Mouse (Mus musculus) adrenal gland, postnatal 0 days (tissue): ENCODE results near the gene Cxcl9. TPM values are rescaled to one million over a fixed set of nuclear protein-coding genes. Genes with fewer than 3 reads are reported as not detected.

Source experiments
- polyA plus RNA-seq: library from polyadenylated mRNA; unstranded; fragments of >200 nt; fragmentation: Nextera tagmentation; extraction: Ambion mirVana; gene quantifications from 2 replicates; pipeline ENCODE4 v1.2.1, GENCODE M21; 2015

Cxcl9 gene
- polyA plus RNA-seq, result 0.18 and 0.41 TPM in 2 replicates

GRCm38 (mm10) chr5:92327929-92328328 lies at the start of gene Cxcl9:
Gene Cxcl9, minus strand, starts transcription at chr5:92328079.

DNA sequence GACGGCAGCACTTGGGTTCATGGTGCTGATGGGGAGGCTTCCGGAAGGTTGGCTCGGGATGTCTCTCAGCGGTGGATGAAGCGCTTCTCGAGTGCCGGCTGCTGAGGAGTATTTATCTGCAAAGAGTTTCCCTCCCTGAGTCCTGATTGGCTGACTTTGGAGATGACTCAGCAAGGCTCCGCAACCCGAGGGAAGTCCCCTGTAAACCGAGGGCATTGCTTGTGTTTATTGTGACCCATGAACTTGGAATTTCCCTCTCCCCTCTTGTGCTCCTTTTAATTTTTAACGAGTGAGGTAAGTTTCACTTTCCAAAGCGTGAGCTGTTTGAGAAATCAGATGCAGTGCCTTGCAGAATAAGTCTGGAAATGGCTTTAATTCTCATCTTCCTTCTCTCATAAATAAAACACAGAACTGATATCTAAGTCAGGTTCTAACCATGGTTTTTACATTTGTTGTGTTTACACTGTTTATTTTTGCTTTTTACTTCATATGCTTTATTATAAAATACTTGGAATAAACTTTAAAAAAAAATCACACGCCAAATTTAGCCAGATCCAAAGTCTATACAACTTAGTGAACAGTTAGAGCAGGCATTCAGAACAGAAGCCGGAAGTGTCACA lies 21.0 kb upstream of the Cxcl9 start, which contains the start of gene Cxcl10:
Cxcl10 (minus strand) TSS at position 96 of the 620 bp plus-strand sequence.

DNA sequence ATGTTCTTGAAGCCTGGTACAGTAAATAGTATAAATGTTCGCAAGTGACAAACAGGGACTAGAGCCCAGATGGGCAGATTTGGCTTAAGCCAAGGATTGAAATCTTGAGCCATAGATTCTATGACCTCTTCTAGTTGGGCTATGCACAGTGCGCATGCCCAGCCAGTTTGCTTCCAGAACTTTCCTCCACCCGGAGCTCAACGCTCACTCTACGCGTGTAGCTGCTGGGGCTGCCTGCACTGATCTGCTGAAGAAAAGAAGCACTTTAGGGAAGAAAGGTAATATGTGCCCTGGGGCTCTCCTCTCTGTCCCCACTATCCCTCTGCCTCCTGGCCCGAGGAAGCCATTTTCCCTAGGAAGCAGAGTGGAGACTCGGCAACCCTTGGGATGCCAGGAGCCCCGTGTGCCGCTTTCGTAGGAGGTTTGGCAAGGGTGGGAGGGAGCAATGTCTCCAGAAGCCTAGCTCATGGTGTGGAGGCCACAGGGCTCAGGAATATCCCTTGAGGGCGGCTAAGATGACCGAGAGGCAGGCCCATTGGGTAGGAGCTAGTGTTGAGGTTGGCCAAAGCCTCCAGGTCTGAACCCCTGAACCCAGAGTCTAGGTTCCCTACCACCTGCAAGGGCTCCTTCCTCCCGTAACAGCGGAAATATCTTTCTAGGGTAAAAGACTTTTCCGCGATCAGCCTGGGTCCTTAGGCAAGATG lies 3.9 kb upstream of the Cxcl9 start, which contains the start of gene Art3:
Art3 (plus strand) TSS at position 193 of the 704 bp plus-strand sequence.

GRCm38 (mm10) chr5:92309681-92310511 lies 18.0 kb downstream of the Cxcl9 start, which contains the start of gene Sdad1:
Gene Sdad1, minus strand, starts transcription at chr5:92310479.

DNA sequence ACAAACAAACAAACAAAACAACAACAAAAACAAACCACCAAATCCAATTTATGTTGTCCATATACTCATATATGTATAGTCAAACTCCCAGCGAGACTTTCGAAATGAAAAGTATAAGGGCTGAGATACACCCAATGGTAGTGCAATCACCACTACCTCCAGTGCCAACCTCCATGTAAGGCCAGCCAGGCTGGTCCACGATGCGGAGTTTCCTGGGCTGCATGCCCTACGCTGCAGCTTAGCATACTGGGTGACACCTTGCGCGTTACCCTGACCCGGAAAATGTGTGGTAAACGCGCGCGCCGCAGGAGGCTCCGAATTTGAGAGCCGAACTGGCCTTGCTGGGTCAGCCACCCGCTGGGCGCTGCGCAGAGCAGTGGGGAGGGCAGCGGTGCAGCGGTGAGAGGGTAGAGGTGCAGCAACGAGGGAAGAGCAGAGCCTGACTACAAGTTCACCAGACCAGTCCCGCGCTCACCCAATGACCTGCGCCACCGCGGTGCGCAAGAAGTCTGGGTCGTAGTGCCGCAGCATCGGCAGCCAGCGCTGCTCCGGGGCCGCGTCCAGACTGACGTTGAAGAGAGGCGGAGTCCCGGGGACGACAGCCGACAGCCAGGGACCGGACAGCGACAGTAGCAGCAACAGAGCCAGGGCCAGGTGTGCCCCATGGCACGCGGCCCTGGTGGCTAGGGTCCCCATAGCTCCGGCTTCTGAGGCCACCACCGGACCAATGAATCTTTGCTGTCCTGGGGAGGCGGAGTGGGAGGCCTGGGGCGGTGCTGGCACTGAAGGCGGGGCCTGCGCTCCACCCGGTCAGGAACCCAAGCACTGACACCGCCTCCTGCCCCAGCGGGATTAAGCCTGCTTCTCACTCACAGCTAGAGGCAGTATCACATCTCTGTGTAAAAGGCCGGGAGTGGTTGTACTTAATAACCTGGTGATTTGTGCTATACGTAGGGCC lies 50.2 kb downstream of the Cxcl9 start, which contains the start of gene Naaa:
Naaa (minus strand) TSS at position 734 of the 958 bp plus-strand sequence.

Other genes with a start within 250 kb of the Cxcl9 start
- 109 and 148 TPM in 2 replicates for gene G3bp2, start 244.4 kb downstream of the Cxcl9 start, polyA plus RNA-seq
- 24.2 and 35.8 TPM in 2 replicates for gene Uso1, start 190.1 kb downstream of the Cxcl9 start, polyA plus RNA-seq
- gene U90926, start 112.7 kb downstream of the Cxcl9 start, polyA plus RNA-seq, result 2.1 and 3.9 TPM in 2 replicates
- 0.22 and 0.72 TPM in 2 replicates for gene Ppef2, start 71.8 kb downstream of the Cxcl9 start, polyA plus RNA-seq
- 13.4 and 14.1 TPM in 2 replicates for gene Naaa, start 49.9 kb downstream of the Cxcl9 start, polyA plus RNA-seq
- 15.0 and 25.5 TPM in 2 replicates for gene Sdad1, start 17.6 kb downstream of the Cxcl9 start, polyA plus RNA-seq
- gene Art3, start 3.7 kb upstream of the Cxcl9 start, polyA plus RNA-seq, result 15.8 and 21.7 TPM in 2 replicates
- gene Cxcl10, start 20.8 kb upstream of the Cxcl9 start, polyA plus RNA-seq, result 2.0 and 3.3 TPM in 2 replicates
- gene Nup54, start 107.1 kb upstream of the Cxcl9 start, polyA plus RNA-seq, result 15.4 and 22.5 TPM in 2 replicates
- 14.9 and 16.3 TPM in 2 replicates for gene Scarb2, start 178.8 kb upstream of the Cxcl9 start, polyA plus RNA-seq
- 0.35 TPM in 1 of 2 replicates, not detected in the other for gene Fam47e, start 227.0 kb upstream of the Cxcl9 start, polyA plus RNA-seq